Mouse (Mus musculus) C2C12 (cell line): ENCODE measurements around the gene Zbtb6. TPM values are rescaled to one million over a fixed set of nuclear protein-coding genes. Genes with fewer than 3 reads are reported as not detected.

Experiments used
- H3K27me3 ChIP-seq: one replicate; pipeline ENCODE4 v1.6.1; 2011; ENCODE audit not compliant: control insufficient read depth, insufficient read depth, insufficient read length
- H3K36me3 ChIP-seq: one replicate; pipeline ENCODE4 v1.6.1; 2011; ENCODE audit not compliant: control insufficient read depth, insufficient read depth
- H3K4me3 ChIP-seq: one replicate; pipeline ENCODE4 v1.5.1; 2011; ENCODE audit warnings: mild to moderate bottlenecking, control low read depth; ENCODE audit not compliant: poor library complexity, insufficient read depth, severe bottlenecking
- H3K79me2 ChIP-seq: one replicate; pipeline ENCODE4 v1.6.1; 2011; ENCODE audit not compliant: control insufficient read depth, insufficient read depth
- H3K79me3 ChIP-seq: one replicate; pipeline ENCODE4 v1.6.1; 2011; ENCODE audit warnings: low read depth, control low read depth
- H3ac ChIP-seq: one replicate; pipeline ENCODE3; 2011; ENCODE audit warnings: low read depth; ENCODE audit not compliant: control insufficient read depth, insufficient read length
- CEBPB ChIP-seq: IDR thresholded peaks from one replicate; pipeline ENCODE4 v1.6.1; 2011; ENCODE audit warnings: low read depth, mild to moderate bottlenecking, control low read depth, moderate library complexity
- CTCF ChIP-seq: IDR thresholded peaks from one replicate; pipeline ENCODE4 v1.5.1; 2011; ENCODE audit not compliant: control insufficient read depth, insufficient read depth, insufficient read length
- FOSL1 ChIP-seq: IDR thresholded peaks from one replicate; pipeline ENCODE4 v1.8.0; 2011; ENCODE audit warnings: mild to moderate bottlenecking, low read length; ENCODE audit not compliant: poor library complexity, insufficient read depth, severe bottlenecking
- MAX ChIP-seq: IDR thresholded peaks from one replicate; pipeline ENCODE4 v1.6.1; 2011; ENCODE audit warnings: mild to moderate bottlenecking, control low read depth
- MYOD1 ChIP-seq: IDR thresholded peaks from one replicate; pipeline ENCODE4 v1.6.1; 2011; ENCODE audit warnings: low read depth; ENCODE audit not compliant: control insufficient read depth, insufficient read length
- MYOG ChIP-seq: IDR thresholded peaks from one replicate; pipeline ENCODE4 v1.6.1; 2011; ENCODE audit not compliant: control insufficient read depth, insufficient read length; ENCODE audit errors: extremely low read depth
- USF1 ChIP-seq: IDR thresholded peaks from one replicate; pipeline ENCODE4 v1.6.1; 2011; ENCODE audit warnings: low read depth, mild to moderate bottlenecking, control low read depth, moderate library complexity
- long read RNA-seq, 2 experiments: library from polyadenylated mRNA; unstranded; transcript quantifications; one replicate each; pipeline ENCODE4 v2.0.0; 2019 to 2020
- polyA plus RNA-seq: library from polyadenylated mRNA; unstranded; fragments of >200 nt; fragmentation: generic; extraction: Trizol; gene quantifications from one replicate; pipeline ENCODE4 v1.2.1, GENCODE M21; 2012; ENCODE audit warnings: missing spikeins

The Zbtb6 gene
- 2.5 TPM for polyA plus RNA-seq
- long read RNA-seq, experiment 1, result 0 reads
- long read RNA-seq, experiment 2, full-length matches to known transcripts, result 9 of 11 reads
- long read RNA-seq, experiment 2, partial matches to known transcripts, result 1 of 11 reads
- long read RNA-seq, experiment 2, other reads (novel, unspliced or antisense), result 1 of 11 reads

GRCm38 (mm10) chr2:37442611-37443591 is at the start of gene Zbtb6, which contains the start of the genes Zbtb26 and Rabgap1:
Zbtb6 (minus strand) TSS chr2:37443171.
Zbtb26 (minus strand) TSS chr2:37443135.
Rabgap1 (plus strand) TSS chr2:37443279.
- Histone ChIP-seq H3K36me3 (peaks cover 16% of the 10 kb centered on the region), H3K79me3 (peaks cover 70% of the 10 kb centered on the region), H3K4me3 (peak within 1 kb of the TSS; percentile 84), H3ac (peak within 1 kb of the TSS; percentile 93), H3K27me3 (no peaks in the 10 kb centered on the region), H3K79me2 (peaks cover 99% of the 10 kb centered on the region)
- TF ChIP-seq FOSL1 (no peak), MYOG (no peak), CTCF (no peak), CEBPB (no peak), MYOD1 (no peak), USF1 (peak; percentile 48), MAX (peak; percentile 47)

DNA sequence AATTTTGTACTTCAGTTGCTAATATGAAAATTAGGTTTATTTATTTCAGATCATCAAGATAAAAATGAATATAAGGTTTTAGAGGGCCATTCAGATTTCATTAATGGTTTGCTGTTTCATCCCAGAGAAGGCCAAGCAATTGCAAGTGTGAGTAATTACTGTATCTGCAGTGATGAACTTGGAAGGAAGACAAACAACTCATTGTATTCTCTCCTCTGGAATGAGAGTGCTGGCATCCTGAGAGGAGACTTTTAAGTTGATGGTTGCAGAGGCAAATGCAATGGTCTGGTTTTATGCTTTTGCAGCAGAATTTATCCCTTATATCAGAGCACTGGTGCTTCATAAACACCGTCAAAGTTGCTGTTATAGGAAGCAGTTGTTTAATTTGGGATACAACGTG is 46.0 kb upstream of the Zbtb6 start:
- Histone ChIP-seq H3K36me3 (peaks cover 88% of the 10 kb centered on the region), H3K27me3 (no peaks in the 10 kb centered on the region), H3K79me3 (no peaks in the 10 kb centered on the region), H3K79me2 (no peaks in the 10 kb centered on the region), H3K4me3 (no peak overlapping the region), H3ac (no peak overlapping the region)
- TF ChIP-seq MYOG (no peak), MAX (no peak), USF1 (no peak), CEBPB (no peak), MYOD1 (no peak), FOSL1 (no peak)

DNA sequence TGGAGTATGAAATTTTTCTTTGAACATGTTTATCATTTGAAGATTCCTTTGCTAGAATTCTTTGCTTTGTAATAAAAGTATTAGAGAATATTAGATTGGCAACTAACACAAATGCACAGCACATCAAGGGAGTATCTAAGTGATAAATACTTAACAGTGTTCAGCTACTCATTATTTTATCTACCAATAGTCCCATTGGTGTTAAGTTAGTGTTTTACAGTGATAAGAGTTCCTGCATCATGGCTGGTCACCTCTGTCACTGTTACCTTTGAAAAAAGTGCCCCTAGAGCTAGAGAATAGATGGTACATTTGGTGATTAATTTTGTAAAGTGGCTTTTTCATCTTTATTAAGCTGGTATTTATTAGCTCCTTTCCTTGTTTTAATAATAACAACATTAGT is 43.4 kb upstream of the Zbtb6 start:
- H3K79me3 ChIP-seq, result no peaks in the 10 kb centered on the region
- H3K27me3 ChIP-seq, result no peaks in the 10 kb centered on the region
- H3K4me3 ChIP-seq, result no peak overlapping the region
- H3ac ChIP-seq, result no peak overlapping the region
- no peak for TF ChIP-seq MYOG
- H3K36me3 ChIP-seq, result peaks cover 76% of the 10 kb centered on the region
- H3K79me2 ChIP-seq, result no peaks in the 10 kb centered on the region

DNA sequence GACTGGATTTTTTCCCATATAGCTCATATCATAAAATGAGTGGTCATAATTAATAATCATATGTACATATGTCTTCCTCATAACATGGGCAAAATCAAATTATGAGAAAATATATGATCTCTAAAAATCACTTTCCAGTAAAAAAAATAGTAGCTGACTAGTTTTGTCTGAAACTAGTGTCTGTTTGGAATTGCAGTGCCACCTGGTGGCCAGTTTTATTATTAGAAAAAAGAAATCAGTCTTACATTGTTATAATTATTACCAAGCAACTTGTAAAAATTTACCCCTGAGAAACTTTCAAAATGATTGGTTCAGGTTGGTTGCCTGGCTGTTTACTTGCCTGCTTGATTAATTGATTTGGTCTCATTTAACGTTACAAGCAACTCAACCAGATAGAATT is 42.4 kb upstream of the Zbtb6 start:
- H3K79me2 ChIP-seq, result no peaks in the 10 kb centered on the region
- TF ChIP-seq USF1 (no peak), FOSL1 (no peak)
- no peak overlapping the region for H3K4me3 ChIP-seq
- no peak overlapping the region for H3ac ChIP-seq
- peaks cover 73% of the 10 kb centered on the region for H3K36me3 ChIP-seq
- no peaks in the 10 kb centered on the region for H3K27me3 ChIP-seq
- H3K79me3 ChIP-seq, result no peaks in the 10 kb centered on the region

- Histone ChIP-seq H3K79me2 (no peaks in the 10 kb centered on the region), H3K27me3 (no peaks in the 10 kb centered on the region), H3K36me3 (peaks cover 61% of the 10 kb centered on the region), H3K79me3 (no peaks in the 10 kb centered on the region), H3K4me3 (no peak overlapping the region), H3ac (no peak overlapping the region)
- TF ChIP-seq CEBPB (no peak), MAX (no peak), MYOD1 (no peak), FOSL1 (no peak), CTCF (no peak), USF1 (no peak), MYOG (no peak)
Measured at GRCm38 (mm10) chr2:37484165-37484564, 41.2 kb upstream of the Zbtb6 start.

GRCm38 (mm10) chr2:37480039-37480438 is 37.1 kb upstream of the Zbtb6 start:
- H3K36me3 ChIP-seq, result peaks cover 67% of the 10 kb centered on the region
- no peak overlapping the region for H3ac ChIP-seq
- no peaks in the 10 kb centered on the region for H3K79me2 ChIP-seq
- TF ChIP-seq MYOG, result no peak
- no peak for TF ChIP-seq CEBPB
- TF ChIP-seq MYOD1, result no peak
- TF ChIP-seq CTCF, result no peak
- TF ChIP-seq FOSL1, result no peak
- TF ChIP-seq MAX, result no peak
- H3K4me3 ChIP-seq, result no peak overlapping the region
- no peaks in the 10 kb centered on the region for H3K27me3 ChIP-seq
- peaks cover 1% of the 10 kb centered on the region for H3K79me3 ChIP-seq
